Mouse (Mus musculus) thymus, adult 2 months (tissue): ENCODE results near the gene Ctu2.

ENCODE experiments used
- CTCF ChIP-seq: fragments of 200-500 bp; IDR thresholded peaks from 2 replicates; pipeline ENCODE4 v1.5.1; 2012; ENCODE audit warnings: mild to moderate bottlenecking, control low read depth, low read length, moderate library complexity, borderline replicate concordance; ENCODE audit not compliant: control insufficient read depth, poor library complexity, insufficient read depth; ENCODE audit errors: extremely low read depth
- POLR2A ChIP-seq: fragments of 200-500 bp; IDR thresholded peaks from 2 replicates; pipeline ENCODE4 v1.6.1; 2012; ENCODE audit warnings: mild to moderate bottlenecking, low read length, control low read depth, moderate library complexity; ENCODE audit not compliant: control insufficient read depth, poor library complexity, insufficient read depth; ENCODE audit errors: extremely low read depth

- TF ChIP-seq CTCF, result no peak
- TF ChIP-seq POLR2A, result no peak
Observed at GRCm38 (mm10) chr8:122427607-122428006, 48.3 kb upstream of the Ctu2 start.
